Mouse (Mus musculus): ENCODE measurements around the gene Ccdc28b. TPM values are rescaled to one million over a fixed set of nuclear protein-coding genes. Genes with fewer than 3 reads are reported as not detected.

The Ccdc28b gene
- polyA plus RNA-seq, 1 experiment from 2014 or later: 88.3 TPM

DNA sequence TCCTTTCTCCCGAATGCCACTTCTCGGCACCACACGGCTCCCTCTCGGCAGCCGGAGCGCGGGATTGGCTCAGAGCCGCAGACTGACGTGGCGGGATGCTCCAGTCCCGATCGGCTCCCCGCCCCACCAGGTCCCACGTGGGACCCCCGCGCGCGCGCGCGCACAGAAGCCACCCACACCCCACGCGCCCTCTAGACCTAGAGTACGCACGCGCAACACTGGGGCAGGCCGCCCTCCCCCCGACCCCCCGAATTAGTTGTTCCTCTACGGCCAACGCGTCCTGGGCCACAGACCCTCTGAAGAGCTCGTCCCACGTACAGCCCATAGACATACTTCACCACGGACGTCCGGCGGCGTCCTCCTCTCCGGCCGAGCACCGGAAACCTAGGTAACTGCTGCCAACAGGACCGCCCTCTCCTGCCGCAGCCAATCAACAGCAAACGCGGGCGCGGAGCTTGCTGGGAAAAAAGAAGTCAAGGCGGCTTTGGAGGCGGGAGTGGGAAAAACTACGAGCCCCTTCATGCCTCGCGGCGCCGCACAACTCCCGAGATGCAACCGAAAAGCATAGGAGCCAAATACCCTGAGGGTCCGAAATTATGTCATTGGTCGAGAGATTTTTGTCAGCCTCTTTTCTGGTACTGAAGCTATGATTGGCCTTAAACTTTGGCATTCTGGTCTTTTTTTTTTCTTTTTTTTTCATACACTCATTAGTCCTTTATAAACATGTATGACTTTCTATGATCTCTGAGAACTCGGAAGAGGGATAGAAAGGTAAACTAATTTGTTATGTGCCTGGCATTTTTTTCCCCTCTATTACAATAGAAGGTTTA, 17.1 kb upstream of the Ccdc28b start, which contains the start of gene Txlna:
TSS of gene Txlna (minus strand) at position 428 of the 830 bp plus-strand sequence.
- Histone ChIP-seq H3K4me2 (replicated peaks) (peak within 1 kb of the TSS; percentile 91), H3K9me3 (no peaks in the 10 kb centered on the region), H3K27me3 (no peaks in the 10 kb centered on the region), H3K36me3 (peaks cover 49% of the 10 kb centered on the region), H3K27ac (replicated peaks) (peak within 1 kb of the TSS; percentile 88), H3K4me1 (peaks cover 27% of the 10 kb centered on the region), H3K4me3 (peak within 1 kb of the TSS; percentile 62), H3K9ac (replicated peaks) (peak within 1 kb of the TSS; percentile 76)
- WGBS: under 1% methylated on average over 58 of the region's 60 CpGs
- peak; percentile 97 for ATAC-seq (ENCODE audit: low FRiP score, low read depth)

GRCm38 (mm10) chr4:129640101-129640637, 16.4 kb upstream of the Ccdc28b start:
- Histone ChIP-seq H3K4me1 (peaks cover 27% of the 10 kb centered on the region), H3K4me3 (peak overlapping the region; percentile 62), H3K27me3 (no peaks in the 10 kb centered on the region), H3K9me3 (no peaks in the 10 kb centered on the region), H3K27ac (replicated peaks) (peak overlapping the region; percentile 88), H3K36me3 (peaks cover 49% of the 10 kb centered on the region), H3K9ac (replicated peaks) (peak overlapping the region; percentile 76), H3K4me2 (replicated peaks) (peak overlapping the region; percentile 91)
- 9% methylated on average over 17 of the region's 17 CpGs for WGBS
- no peak for ATAC-seq (ENCODE audit: low FRiP score, low read depth)

DNA sequence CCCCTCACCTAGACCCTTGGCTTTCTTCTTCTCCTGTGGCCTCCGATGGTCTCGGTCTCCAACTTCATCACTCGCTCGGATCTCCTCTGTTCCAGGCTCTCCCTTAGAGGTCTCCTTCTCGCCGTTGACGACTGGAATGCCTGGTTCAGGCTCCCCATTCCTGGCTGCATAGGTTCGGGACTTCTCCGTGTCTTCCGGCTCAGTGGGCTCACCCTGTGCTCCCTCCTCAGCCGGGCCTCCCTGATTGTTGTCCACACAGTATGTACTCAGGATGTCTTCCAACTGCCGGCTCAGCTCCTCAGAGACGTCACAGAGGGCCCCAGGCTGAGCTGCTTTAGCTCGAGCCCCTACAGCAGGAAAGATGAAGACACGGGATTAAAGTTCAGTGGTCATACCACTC, 15.5 kb upstream of the Ccdc28b start:
- Histone ChIP-seq H3K27ac (replicated peaks) (no peak overlapping the region), H3K4me1 (peaks cover 27% of the 10 kb centered on the region), H3K4me3 (peak overlapping the region; percentile 62), H3K4me2 (replicated peaks) (peak overlapping the region; percentile 91), H3K9me3 (no peaks in the 10 kb centered on the region), H3K27me3 (no peaks in the 10 kb centered on the region), H3K36me3 (peaks cover 50% of the 10 kb centered on the region), H3K9ac (replicated peaks) (peak overlapping the region; percentile 76; the same call in 1 of the 2 replicates)
- 89% methylated on average over 15 of the region's 15 CpGs for WGBS
- no peak for ATAC-seq (ENCODE audit: low FRiP score, low read depth)

GRCm38 (mm10) chr4:129633852-129634251, 10.1 kb upstream of the Ccdc28b start:
- no peak for ATAC-seq (ENCODE audit: low FRiP score, low read depth)
- Histone ChIP-seq H3K9ac (replicated peaks) (no peak overlapping the region), H3K9me3 (no peaks in the 10 kb centered on the region), H3K36me3 (peaks cover 97% of the 10 kb centered on the region), H3K4me3 (no peak overlapping the region), H3K4me2 (replicated peaks) (no peak overlapping the region), H3K27ac (replicated peaks) (no peak overlapping the region), H3K27me3 (no peaks in the 10 kb centered on the region), H3K4me1 (peaks cover 15% of the 10 kb centered on the region)
- 93% methylated on average over 6 of the region's 6 CpGs for WGBS

DNA sequence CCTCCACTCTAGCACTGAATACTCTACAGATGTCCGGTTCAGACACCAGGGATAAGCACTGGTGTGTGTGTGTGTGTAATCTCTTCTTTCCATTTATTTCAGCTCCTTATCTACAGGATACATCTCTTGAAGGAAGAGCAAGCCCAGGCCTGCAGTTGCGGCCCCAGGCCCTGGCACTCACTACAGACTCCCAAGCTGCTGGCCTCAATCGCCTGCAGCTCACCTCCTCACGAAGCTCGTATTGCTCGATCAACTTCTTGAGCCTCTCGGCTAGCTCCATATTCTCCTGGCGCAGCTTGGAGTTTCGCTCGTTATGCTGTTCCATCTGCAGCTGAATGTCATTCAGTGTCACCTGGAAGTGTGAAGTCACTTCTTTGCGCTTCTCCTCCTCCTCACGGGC, 8.1 kb upstream of the Ccdc28b start:
- Histone ChIP-seq H3K27me3 (no peaks in the 10 kb centered on the region), H3K9ac (replicated peaks) (no peak overlapping the region)

DNA sequence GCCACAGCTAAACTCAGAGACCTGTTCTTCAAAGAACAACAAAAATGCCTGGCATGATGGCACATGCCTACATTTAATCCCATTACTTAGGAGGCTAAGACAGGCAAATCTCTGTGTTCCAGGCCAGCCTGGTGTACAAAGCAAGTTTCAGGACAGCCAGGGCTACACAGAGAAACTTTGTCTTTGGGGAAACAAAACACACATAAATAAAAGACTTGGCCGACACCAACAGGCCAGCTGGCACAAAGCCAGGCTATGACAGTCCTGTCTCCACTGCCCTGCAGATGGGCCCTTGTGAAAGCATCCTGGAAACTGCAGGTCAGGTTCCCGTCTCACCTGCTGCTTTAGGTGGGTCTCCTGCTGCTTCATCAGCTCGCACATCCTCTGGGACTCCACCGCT, 7.2 kb upstream of the Ccdc28b start:
- H3K27me3 ChIP-seq: no peaks in the 10 kb centered on the region
- H3K27ac ChIP-seq (replicated peaks): no peak overlapping the region
- no peak overlapping the region for H3K4me2 ChIP-seq (replicated peaks)
- peaks cover 5% of the 10 kb centered on the region; the same call in 1 of the 2 replicates for H3K4me1 ChIP-seq
- 84% methylated on average over 4 of the region's 4 CpGs for WGBS
- H3K9ac ChIP-seq (replicated peaks): no peak overlapping the region
- ATAC-seq (ENCODE audit: low FRiP score, low read depth): no peak
- no peak overlapping the region for H3K4me3 ChIP-seq
- peaks cover 100% of the 10 kb centered on the region for H3K36me3 ChIP-seq
- no peaks in the 10 kb centered on the region for H3K9me3 ChIP-seq

More for the DNA sequence above, 8.1 kb upstream of the Ccdc28b start:
- H3K36me3 ChIP-seq: peaks cover 100% of the 10 kb centered on the region
- H3K4me3 ChIP-seq: no peak overlapping the region
- ATAC-seq (ENCODE audit: low FRiP score, low read depth): no peak
- WGBS: 92% methylated on average over 12 of the region's 12 CpGs
- peaks cover 5% of the 10 kb centered on the region; the same call in 1 of the 2 replicates for H3K4me1 ChIP-seq
- no peaks in the 10 kb centered on the region for H3K9me3 ChIP-seq
- H3K27ac ChIP-seq (replicated peaks): no peak overlapping the region
- H3K4me2 ChIP-seq (replicated peaks): no peak overlapping the region

DNA sequence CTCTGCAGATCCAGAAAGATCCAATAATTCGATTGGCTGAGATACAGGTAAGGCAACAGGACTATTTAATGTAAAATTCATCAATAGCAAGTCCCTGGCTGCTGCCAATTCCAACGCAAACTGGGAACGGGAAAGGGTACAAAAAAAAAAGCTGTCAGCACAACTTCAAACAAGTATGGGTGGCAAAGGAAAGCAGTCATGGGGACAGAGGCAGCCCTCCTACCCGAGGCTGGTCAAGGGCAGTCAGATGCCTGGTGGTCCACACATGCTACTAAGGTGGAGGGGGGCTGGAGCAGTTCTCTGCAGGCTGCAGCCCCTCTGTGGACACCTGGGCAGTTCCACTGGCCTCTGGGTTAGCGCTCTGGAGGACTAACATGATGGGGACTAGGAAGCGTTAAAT, 2.3 kb upstream of the Ccdc28b start:
- no peak for ATAC-seq (ENCODE audit: low FRiP score, low read depth)
- WGBS: 82% methylated on average over 6 of the region's 6 CpGs
- H3K36me3 ChIP-seq: peaks cover 52% of the 10 kb centered on the region
- peaks cover 32% of the 10 kb centered on the region for H3K4me1 ChIP-seq
- no peak overlapping the region for H3K4me3 ChIP-seq
- no peak overlapping the region for H3K9ac ChIP-seq (replicated peaks)
- H3K9me3 ChIP-seq: no peaks in the 10 kb centered on the region
- no peak overlapping the region for H3K4me2 ChIP-seq (replicated peaks)
- H3K27ac ChIP-seq (replicated peaks): no peak overlapping the region
- no peaks in the 10 kb centered on the region for H3K27me3 ChIP-seq

- Histone ChIP-seq H3K9me3 (no peaks in the 10 kb centered on the region), H3K27me3 (no peaks in the 10 kb centered on the region), H3K9ac (replicated peaks) (no peak overlapping the region), H3K36me3 (peaks cover 51% of the 10 kb centered on the region), H3K4me3 (no peak overlapping the region), H3K27ac (replicated peaks) (peak overlapping the region; percentile 88), H3K4me1 (peaks cover 30% of the 10 kb centered on the region), H3K4me2 (replicated peaks) (peak overlapping the region; percentile 84; the same call in 1 of the 2 replicates)
- no peak for ATAC-seq (ENCODE audit: low FRiP score, low read depth)
- WGBS: 34% methylated on average over 4 of the region's 4 CpGs
Measured at GRCm38 (mm10) chr4:129625496-129625895, 1.7 kb upstream of the Ccdc28b start.

DNA sequence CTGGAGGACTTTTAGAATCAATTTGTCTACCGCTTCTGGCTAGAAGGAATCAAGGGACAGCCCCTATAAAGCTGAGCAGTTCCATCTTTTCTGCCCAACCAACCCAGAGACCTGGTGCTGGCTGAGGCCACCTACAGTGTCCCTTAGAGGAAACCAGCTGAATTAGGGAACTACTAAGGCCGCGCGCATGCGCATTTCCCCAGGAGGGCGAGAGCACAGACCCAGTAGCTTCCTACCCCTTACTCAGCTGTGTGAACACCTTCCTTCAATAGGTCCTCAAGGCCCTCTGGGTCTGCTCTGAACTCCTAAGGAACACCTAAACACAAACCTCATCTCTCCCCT, 1.3 kb upstream of the Ccdc28b start:
- 0 out of 2 replicates have a peak, but pooled peaks have one; percentile 8 for ATAC-seq (ENCODE audit: low FRiP score, low read depth)
- Histone ChIP-seq H3K27me3 (no peaks in the 10 kb centered on the region), H3K9ac (replicated peaks) (peak overlapping the region; percentile 72; the same call in 1 of the 2 replicates), H3K4me2 (replicated peaks) (peak overlapping the region; percentile 84), H3K36me3 (peaks cover 46% of the 10 kb centered on the region), H3K9me3 (no peaks in the 10 kb centered on the region), H3K27ac (replicated peaks) (peak overlapping the region; percentile 88), H3K4me3 (peak overlapping the region; percentile 59), H3K4me1 (peaks cover 30% of the 10 kb centered on the region)
- under 1% methylated on average over 6 of the region's 6 CpGs for WGBS

- no peaks in the 10 kb centered on the region for H3K27me3 ChIP-seq
- no peaks in the 10 kb centered on the region for H3K9me3 ChIP-seq
- peaks cover 30% of the 10 kb centered on the region for H3K4me1 ChIP-seq
- WGBS: under 1% methylated on average over 18 of the region's 18 CpGs
- peak overlapping the region; percentile 88 for H3K27ac ChIP-seq (replicated peaks)
- ATAC-seq (ENCODE audit: low FRiP score, low read depth): peak; percentile 87
- H3K9ac ChIP-seq (replicated peaks): peak overlapping the region; percentile 72
- peak overlapping the region; percentile 59 for H3K4me3 ChIP-seq
- peaks cover 40% of the 10 kb centered on the region for H3K36me3 ChIP-seq
- peak overlapping the region; percentile 84 for H3K4me2 ChIP-seq (replicated peaks)
Measured at GRCm38 (mm10) chr4:129624281-129625028, 708 bp upstream of the Ccdc28b start.

DNA sequence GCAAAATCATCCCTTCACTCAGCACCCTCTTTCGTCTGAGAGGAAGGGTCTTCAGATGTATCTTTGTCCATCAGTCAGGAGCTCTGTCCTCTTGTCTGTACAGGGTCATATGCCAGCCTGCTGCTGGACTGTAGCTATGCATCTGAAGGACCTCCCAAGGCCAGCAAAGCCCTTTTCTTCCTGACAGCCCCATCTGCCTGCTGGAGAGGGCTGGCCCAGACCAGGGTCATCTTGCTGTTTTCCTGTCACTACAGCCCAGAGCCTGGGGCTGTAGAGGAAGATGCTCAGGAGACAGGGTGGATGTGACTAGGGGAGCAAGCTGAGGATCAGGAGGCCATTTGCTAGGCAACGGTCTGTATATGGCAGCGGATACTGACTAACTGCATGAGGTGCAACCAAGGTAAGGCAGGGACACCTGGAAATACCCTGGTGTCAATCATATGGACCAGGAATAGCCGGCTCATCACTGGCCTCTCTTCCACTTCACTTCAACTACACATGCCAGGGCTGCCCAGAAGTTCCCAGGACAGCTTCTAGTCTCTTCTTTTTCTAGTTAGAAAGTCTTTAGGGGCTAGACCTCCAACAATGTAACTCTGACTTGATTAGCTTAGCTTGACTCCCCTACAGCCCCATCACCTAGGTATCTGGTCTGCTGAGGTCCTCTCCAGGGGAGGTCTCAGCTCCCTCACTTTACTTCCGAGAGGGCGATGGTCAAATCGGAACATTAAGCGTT, 778 bp downstream of the Ccdc28b start:
- peak overlapping the region; percentile 72 for H3K9ac ChIP-seq (replicated peaks)
- 17% methylated on average over 8 of the region's 8 CpGs for WGBS
- peak overlapping the region; percentile 59 for H3K4me3 ChIP-seq
- no peak for ATAC-seq (ENCODE audit: low FRiP score, low read depth)
- no peaks in the 10 kb centered on the region for H3K27me3 ChIP-seq
- peak overlapping the region; percentile 88 for H3K27ac ChIP-seq (replicated peaks)
- peaks cover 40% of the 10 kb centered on the region for H3K4me1 ChIP-seq
- H3K36me3 ChIP-seq: peaks cover 25% of the 10 kb centered on the region
- no peaks in the 10 kb centered on the region for H3K9me3 ChIP-seq
- peak overlapping the region; percentile 84 for H3K4me2 ChIP-seq (replicated peaks)
